In genomic region chrX:150812787-150813298, GRCm38 (mm10) we compare ENCODE assay signal across 8 mouse cellular contexts. TPM values are rescaled to one million over a fixed set of nuclear protein-coding genes. Genes with fewer than 3 reads are reported as not detected.
DNase-seq lines count a peak whose midpoint lies in the region; ATAC-seq and TF ChIP-seq lines count a peak whose summit lies in the region.

No protein-coding gene starts in this region.

- peak; percentile 91 for DNase-seq in brain, embryonic 18.5 days (ENCODE audit: low read depth, low spot score)
- peak; percentile 82 for DNase-seq in fibroblast of lung, adult 2 months (ENCODE audit: low read depth)
- DNase-seq in kidney, postnatal 0 days (ENCODE audit: low spot score), result peak; percentile 98
- peak; percentile 75 for DNase-seq in liver, adult 2 months (ENCODE audit: extremely low read depth, low read depth, low spot score)
- DNase-seq in spleen, postnatal 4 days (ENCODE audit: low spot score in 2 of 2), result peak; percentile 67 to 78

- H3K27ac ChIP-seq in heart, embryonic 13.5 days (replicated peaks), result peak overlapping the region; percentile 92
- no peak overlapping the region; the same call in 1 of the 2 replicates for H3K27ac ChIP-seq in kidney, postnatal 0 days
- no peak overlapping the region for H3K27ac ChIP-seq in liver, adult 2 months (replicated peaks; ENCODE audit: insufficient read depth, low read depth, low read length)

- ATAC-seq in heart, embryonic 13.5 days (ENCODE audit: extremely low read depth, insufficient number of reproducible peaks, low FRiP score, low TSS enrichment), result peak; percentile 91
- ATAC-seq in kidney, postnatal 0 days (replicated peaks; ENCODE audit: low FRiP score, low read depth), result peak; percentile 95

- peaks cover 10% of the 10 kb centered on the region for H3K4me1 ChIP-seq in heart, embryonic 13.5 days
- no peaks in the 10 kb centered on the region for H3K4me1 ChIP-seq in kidney, postnatal 0 days (replicated peaks; ENCODE audit: insufficient read depth, low read length)
- peaks cover 2% of the 10 kb centered on the region; the same call in 1 of the 2 replicates for H3K4me1 ChIP-seq in liver, adult 2 months (ENCODE audit: control insufficient read depth, insufficient read depth, low read length)

- H3K79me3 ChIP-seq in C2C12 (ENCODE audit: low read depth), result no peaks in the 10 kb centered on the region

- peak overlapping the region; percentile 81 for H3K9ac ChIP-seq in heart, embryonic 13.5 days
- peak overlapping the region; percentile 42; the same call in 1 of the 2 replicates for H3K9ac ChIP-seq in kidney, postnatal 0 days (ENCODE audit: low read depth, low read length)
- H3K9ac ChIP-seq in liver, adult 2 months (ENCODE audit: low read depth, low read length), result peak overlapping the region; percentile 54

- WGBS in heart, embryonic 13.5 days, result 13% methylated on average over 19 of the region's 24 CpGs
- 38% methylated on average over 24 of the region's 24 CpGs for WGBS in kidney, postnatal 0 days
- under 1% methylated on average over 21 of the region's 24 CpGs for WGBS in liver, adult 2 months

- no peaks in the 10 kb centered on the region for H3K36me3 ChIP-seq in C2C12 (ENCODE audit: control insufficient read depth, insufficient read depth)
- peaks cover 42% of the 10 kb centered on the region for H3K36me3 ChIP-seq in heart, embryonic 13.5 days
- peaks cover 8% of the 10 kb centered on the region; the same call in 1 of the 2 replicates for H3K36me3 ChIP-seq in kidney, postnatal 0 days (ENCODE audit: insufficient read depth, low read length)
- no peaks in the 10 kb centered on the region for H3K36me3 ChIP-seq in liver, adult 2 months (ENCODE audit: control insufficient read depth, insufficient read depth, low read length)
- no peaks in the 10 kb centered on the region for H3K36me3 ChIP-seq in myocyte (ENCODE audit: control insufficient read depth, insufficient read depth)

- TF ChIP-seq POLR2A in liver, adult 2 months (IDR thresholded peaks at IDR 0.05; ENCODE audit: extremely low read depth, insufficient read depth, low read length), result no peak
- peak; percentile 40 for TF ChIP-seq POLR2A in myocyte (IDR thresholded peaks at IDR 0.05; ENCODE audit: insufficient read length, low read depth)

- H3K4me3 ChIP-seq in C2C12 (ENCODE audit: insufficient read depth, poor library complexity, severe bottlenecking) (peak overlapping the region; percentile 28), myocyte (peak overlapping the region; percentile 41)
- H3K4me3 ChIP-seq in heart, embryonic 13.5 days, result peak overlapping the region; percentile 64
- H3K4me3 ChIP-seq in kidney, postnatal 0 days (replicated peaks; ENCODE audit: low read depth, low read length), result peak overlapping the region; percentile 42
- peak overlapping the region; percentile 66 for H3K4me3 ChIP-seq in liver, adult 2 months (ENCODE audit: insufficient read depth, low read depth, low read length)

- H3K79me2 ChIP-seq in C2C12 (ENCODE audit: control insufficient read depth, insufficient read depth) (no peaks in the 10 kb centered on the region), myocyte (ENCODE audit: control insufficient read depth, insufficient read depth) (peaks cover 5% of the 10 kb centered on the region)
- no peaks in the 10 kb centered on the region for H3K79me2 ChIP-seq in liver, adult 2 months (ENCODE audit: control insufficient read depth, insufficient read depth, low read length)

- no peak for TF ChIP-seq CTCF in C2C12 (IDR thresholded peaks at IDR 0.05; ENCODE audit: control insufficient read depth, insufficient read depth, insufficient read length)
- no peak for TF ChIP-seq CTCF in kidney, postnatal 0 days (IDR thresholded peaks at IDR 0.05; ENCODE audit: low read depth)
- TF ChIP-seq CTCF in liver, adult 2 months (IDR thresholded peaks at IDR 0.05; ENCODE audit: low read depth, low read length), result no peak

- H3ac ChIP-seq in C2C12 (ENCODE audit: control insufficient read depth, insufficient read length, low read depth) (peak overlapping the region; percentile 47), myocyte (ENCODE audit: control insufficient read depth, insufficient read length) (no peak overlapping the region)

- H3K27me3 ChIP-seq in C2C12 (ENCODE audit: control insufficient read depth, insufficient read depth, insufficient read length), result no peaks in the 10 kb centered on the region
- no peaks in the 10 kb centered on the region for H3K27me3 ChIP-seq in heart, embryonic 13.5 days (replicated peaks)
- H3K27me3 ChIP-seq in kidney, postnatal 0 days (ENCODE audit: insufficient read depth, low read length), result no peaks in the 10 kb centered on the region
- H3K27me3 ChIP-seq in liver, adult 2 months (ENCODE audit: control insufficient read depth, insufficient read depth, low read length), result no peaks in the 10 kb centered on the region
- no peaks in the 10 kb centered on the region for H3K27me3 ChIP-seq in myocyte (ENCODE audit: control insufficient read depth, insufficient read depth, insufficient read length)

- no peaks in the 10 kb centered on the region for H3K9me3 ChIP-seq in heart, embryonic 13.5 days
- H3K9me3 ChIP-seq in kidney, postnatal 0 days (replicated peaks; ENCODE audit: low read length), result no peaks in the 10 kb centered on the region

- H3K4me2 ChIP-seq in heart, embryonic 13.5 days, result peak overlapping the region; percentile 71
- peak overlapping the region; percentile 58 for H3K4me2 ChIP-seq in kidney, postnatal 0 days (ENCODE audit: low read length)
- H3K4me2 ChIP-seq in myocyte (ENCODE audit: low read depth), result peak overlapping the region; percentile 71

TF ChIP-seq in C2C12, 6 proteins besides CTCF, POLR2A, EP300 and RAD21:
- TF ChIP-seq MYOD1 (IDR thresholded peaks at IDR 0.05; ENCODE audit: control insufficient read depth, insufficient read length, low read depth), result no peak
- no peak for TF ChIP-seq FOSL1 (IDR thresholded peaks at IDR 0.05; ENCODE audit: insufficient read depth, low read length, poor library complexity, severe bottlenecking)
- no peak for TF ChIP-seq MYOG (IDR thresholded peaks at IDR 0.05; ENCODE audit: control insufficient read depth, extremely low read depth, insufficient read length)
- no peak for TF ChIP-seq USF1 (IDR thresholded peaks at IDR 0.05; ENCODE audit: low read depth)
- TF ChIP-seq MAX (IDR thresholded peaks at IDR 0.05), result no peak
- TF ChIP-seq CEBPB (IDR thresholded peaks at IDR 0.05; ENCODE audit: low read depth), result no peak

TF ChIP-seq in myocyte, 11 proteins besides CTCF, POLR2A, EP300 and RAD21:
- TF ChIP-seq TCF12 (IDR thresholded peaks at IDR 0.05; ENCODE audit: insufficient read depth, poor library complexity, severe bottlenecking) (no peak), E2F4 (IDR thresholded peaks at IDR 0.05; ENCODE audit: insufficient read depth) (no peak), REST (IDR thresholded peaks at IDR 0.05; ENCODE audit: insufficient read depth, insufficient read length) (no peak), POLR2AphosphoS2 (IDR thresholded peaks at IDR 0.05; ENCODE audit: insufficient read length, low read depth) (peak; percentile 34)
TF ChIP-seq in myocyte: peak in this region for 1.

RNA-seq across cellular contexts. Expression of gene Maged2, which starts 1.3 kb away (rescaled TPM):
- 41.1 TPM for polyA plus RNA-seq in C2C12 (2012; fragmentation: generic; extraction: Trizol)
- 587 and 588 TPM in 2 replicates for polyA plus RNA-seq in heart, embryonic 13.5 days (2015; fragmentation: Nextera tagmentation; extraction: Ambion mirVana)
- 449 and 472 TPM in 2 replicates for polyA plus RNA-seq in kidney, postnatal 0 days (2015; fragmentation: Nextera tagmentation; extraction: Ambion mirVana)
- 8.3 and 8.4 TPM in 2 replicates for total RNA-seq in liver, adult 2 months (2014; rRNA removed)
- 4.0 and 4.8 TPM in 2 replicates for polyA plus RNA-seq in liver, adult 2 months (2012; rRNA removed)
- 66.9 TPM for polyA plus RNA-seq in myocyte (2012; fragmentation: generic; extraction: Trizol)
